Mouse (Mus musculus): ENCODE results near the gene Cyfip2.

DNA sequence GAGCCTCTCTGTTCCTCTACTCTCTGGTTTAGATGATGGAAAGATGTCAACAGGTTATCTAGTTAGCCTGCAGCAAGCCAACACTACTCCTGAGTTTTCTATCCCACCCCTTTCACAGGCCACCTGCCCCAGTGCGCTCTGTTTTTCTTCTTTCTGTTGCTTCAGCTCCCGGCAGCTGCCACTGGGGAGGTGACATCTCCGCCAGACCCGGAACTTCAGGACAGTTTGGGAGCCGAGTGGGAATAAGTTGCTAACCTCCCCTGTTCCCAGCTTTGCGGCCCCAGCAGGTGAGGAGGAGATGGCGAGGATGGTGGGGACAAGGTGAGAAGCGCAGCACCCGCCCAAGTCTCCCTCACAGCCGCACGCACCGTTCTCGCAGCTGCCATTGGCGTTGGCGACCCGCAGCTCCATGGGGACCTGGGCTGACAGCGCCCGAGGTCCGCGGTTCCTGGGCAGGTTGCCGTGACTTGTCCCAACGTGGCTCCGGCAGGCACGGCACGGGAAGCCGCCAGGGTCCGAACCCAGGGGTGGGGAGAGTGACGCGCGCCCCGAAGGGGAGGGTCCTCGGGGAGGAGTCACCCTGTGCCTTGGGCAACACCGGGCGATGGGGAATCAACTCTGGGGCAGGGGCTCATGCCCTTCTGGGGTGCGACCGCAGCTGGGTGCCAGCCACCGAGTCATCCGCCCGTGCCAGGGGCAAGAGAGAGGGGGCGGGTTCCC lies 146.6 kb downstream of the Cyfip2 start, which contains the start of gene Nipal4:
- no peak for TF ChIP-seq CTCF (IDR thresholded peaks at IDR 0.05; ENCODE audit: insufficient read depth, low read depth, low read length)
- no peak for TF ChIP-seq POLR2A (IDR thresholded peaks at IDR 0.05; ENCODE audit: insufficient read depth, low read depth, low read length)

Data from olfactory bulb, adult 2 months (tissue).